Mouse (Mus musculus): ENCODE results near the gene Wdcp. TPM values are rescaled to one million over a fixed set of nuclear protein-coding genes. Genes with fewer than 3 reads are reported as not detected.
A peak's percentile ranks its signal among the peaks of the same experiment; 100 is the strongest.

Gene Wdcp
- total and polyA plus RNA-seq, 2 experiments = 7.4 to 8.0 TPM

- Histone ChIP-seq H3K4me1 (ENCODE audit: control insufficient read depth, insufficient read depth, low read length) (no peaks in the 10 kb centered on the region), H3K27me3 (ENCODE audit: control insufficient read depth, insufficient read depth, low read length) (no peaks in the 10 kb centered on the region), H3K79me2 (ENCODE audit: control insufficient read depth, insufficient read depth, low read length) (no peaks in the 10 kb centered on the region), H3K27ac (replicated peaks; ENCODE audit: insufficient read depth, low read depth, low read length) (no peak overlapping the region), H3K9ac (ENCODE audit: low read depth, low read length) (no peak overlapping the region), H3K4me3 (ENCODE audit: insufficient read depth, low read depth, low read length) (no peak overlapping the region), H3K36me3 (ENCODE audit: control insufficient read depth, insufficient read depth, low read length) (no peaks in the 10 kb centered on the region; the same call in 1 of the 2 replicates)
- no peak for DNase-seq (ENCODE audit: extremely low read depth, low read depth, low spot score)
- whole genome bisulfite sequencing = 74% methylated on average over 11 of the region's 11 CpGs
- TF ChIP-seq CTCF (IDR thresholded peaks at IDR 0.05; ENCODE audit: low read depth, low read length) = no peak
- TF ChIP-seq POLR2A (IDR thresholded peaks at IDR 0.05; ENCODE audit: extremely low read depth, insufficient read depth, low read length) = no peak
Observed at GRCm38 (mm10) chr12:4859241-4859914, 16.3 kb downstream of the Wdcp start.

DNA sequence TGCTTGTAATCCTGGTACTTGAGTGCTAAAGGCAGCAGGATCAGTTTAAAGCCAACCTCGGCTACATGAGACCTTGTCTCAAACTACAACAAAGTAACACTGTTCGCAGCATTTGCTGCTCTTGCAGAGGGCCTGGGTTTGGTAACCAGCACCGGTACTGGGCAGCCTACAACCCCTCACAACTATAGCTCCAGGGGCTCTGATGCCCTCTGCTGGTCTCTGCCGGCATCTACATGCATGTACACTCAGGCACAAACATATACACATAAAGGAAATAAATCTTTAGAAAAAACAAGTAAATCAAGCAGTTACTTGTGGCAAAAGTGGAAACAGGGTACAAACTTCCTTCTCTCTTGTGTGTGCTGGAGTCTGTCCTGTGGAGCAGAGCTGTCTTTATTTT lies 19.6 kb downstream of the Wdcp start:
- 96% methylated on average over 4 of the region's 4 CpGs for WGBS
- Histone ChIP-seq H3K4me1 (ENCODE audit: control insufficient read depth, insufficient read depth, low read length) (no peaks in the 10 kb centered on the region), H3K9ac (ENCODE audit: low read depth, low read length) (no peak overlapping the region), H3K4me3 (ENCODE audit: insufficient read depth, low read depth, low read length) (no peak overlapping the region), H3K27me3 (ENCODE audit: control insufficient read depth, insufficient read depth, low read length) (no peaks in the 10 kb centered on the region), H3K36me3 (ENCODE audit: control insufficient read depth, insufficient read depth, low read length) (no peaks in the 10 kb centered on the region), H3K27ac (replicated peaks; ENCODE audit: insufficient read depth, low read depth, low read length) (no peak overlapping the region), H3K79me2 (ENCODE audit: control insufficient read depth, insufficient read depth, low read length) (no peaks in the 10 kb centered on the region)
- peak; percentile 44 for TF ChIP-seq CTCF (IDR thresholded peaks at IDR 0.05; ENCODE audit: low read depth, low read length)
- no peak for TF ChIP-seq POLR2A (IDR thresholded peaks at IDR 0.05; ENCODE audit: extremely low read depth, insufficient read depth, low read length)
- no peak for DNase-seq (ENCODE audit: extremely low read depth, low read depth, low spot score)

DNA sequence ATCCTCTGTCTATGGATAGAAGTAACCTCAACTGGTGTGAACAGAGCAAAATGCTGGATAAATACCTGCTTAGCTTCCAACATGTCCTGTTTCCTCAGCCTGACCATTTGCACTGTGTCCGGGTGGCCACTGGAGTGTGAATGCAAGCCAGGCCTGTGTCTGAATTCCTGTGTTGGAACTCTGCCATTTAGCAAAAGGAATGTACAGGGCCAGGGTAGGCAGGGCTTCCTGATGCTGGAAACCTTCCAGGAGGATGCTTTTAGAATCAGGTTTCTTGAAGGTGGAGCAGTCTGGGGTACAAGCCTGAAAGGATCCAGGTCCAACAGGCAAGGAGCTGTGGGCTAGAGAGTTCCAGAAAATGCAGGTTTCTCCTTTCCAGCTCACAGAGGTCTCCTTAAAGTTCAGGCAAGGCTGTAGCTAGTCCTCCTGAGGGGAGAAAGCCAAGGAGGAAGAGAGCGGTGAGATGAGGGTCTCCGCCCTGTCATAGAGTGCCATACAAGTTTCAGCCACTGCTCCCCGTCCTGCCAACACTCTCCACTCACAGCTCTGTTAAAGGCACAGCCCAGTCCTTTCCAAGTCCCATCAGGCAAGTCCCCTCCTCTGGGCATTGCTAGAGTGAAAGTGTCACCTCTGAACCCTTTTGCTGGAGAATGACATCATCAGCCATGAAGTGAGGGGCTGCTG lies 20.7 kb downstream of the Wdcp start:
- H3K79me2 ChIP-seq (ENCODE audit: control insufficient read depth, insufficient read depth, low read length) = no peaks in the 10 kb centered on the region
- H3K9ac ChIP-seq (ENCODE audit: low read depth, low read length) = no peak overlapping the region
- no peak overlapping the region for H3K27ac ChIP-seq (replicated peaks; ENCODE audit: insufficient read depth, low read depth, low read length)
- no peaks in the 10 kb centered on the region for H3K27me3 ChIP-seq (ENCODE audit: control insufficient read depth, insufficient read depth, low read length)
- H3K36me3 ChIP-seq (ENCODE audit: control insufficient read depth, insufficient read depth, low read length) = no peaks in the 10 kb centered on the region
- WGBS = 78% methylated on average over 4 of the region's 4 CpGs
- no peak overlapping the region for H3K4me3 ChIP-seq (ENCODE audit: insufficient read depth, low read depth, low read length)
- TF ChIP-seq CTCF (IDR thresholded peaks at IDR 0.05; ENCODE audit: low read depth, low read length) (no peak), POLR2A (IDR thresholded peaks at IDR 0.05; ENCODE audit: extremely low read depth, insufficient read depth, low read length) (no peak)
- no peaks in the 10 kb centered on the region for H3K4me1 ChIP-seq (ENCODE audit: control insufficient read depth, insufficient read depth, low read length)
- DNase-seq (ENCODE audit: extremely low read depth, low read depth, low spot score) = no peak

GRCm38 (mm10) chr12:4864338-4864690 lies 21.2 kb downstream of the Wdcp start:
- Histone ChIP-seq H3K79me2 (ENCODE audit: control insufficient read depth, insufficient read depth, low read length) (no peaks in the 10 kb centered on the region), H3K27me3 (ENCODE audit: control insufficient read depth, insufficient read depth, low read length) (no peaks in the 10 kb centered on the region)

DNA sequence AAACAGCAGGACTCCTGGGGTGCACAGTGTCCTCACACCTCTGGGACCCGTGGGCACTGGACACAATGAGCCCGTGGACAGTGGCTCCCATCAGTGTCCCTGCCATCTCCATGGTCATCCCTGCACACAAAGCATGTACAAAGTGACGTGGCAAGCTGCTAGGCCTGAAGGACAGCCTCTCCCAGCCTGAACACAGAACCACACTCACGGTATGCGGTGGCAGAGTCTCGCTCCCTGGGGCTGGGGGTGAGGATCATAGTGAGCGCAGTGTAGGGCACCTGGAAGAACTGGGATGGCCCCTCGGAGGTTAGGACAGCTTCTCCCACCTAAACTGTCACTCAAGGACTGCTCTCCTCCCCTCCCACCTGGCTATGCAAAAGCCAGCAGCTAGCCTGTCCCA lies 25.8 kb downstream of the Wdcp start:
- no peak for TF ChIP-seq POLR2A (IDR thresholded peaks at IDR 0.05; ENCODE audit: extremely low read depth, insufficient read depth, low read length)
- no peak for TF ChIP-seq CTCF (IDR thresholded peaks at IDR 0.05; ENCODE audit: low read depth, low read length)
- no peak overlapping the region for H3K27ac ChIP-seq (replicated peaks; ENCODE audit: insufficient read depth, low read depth, low read length)
- H3K9ac ChIP-seq (ENCODE audit: low read depth, low read length) = no peak overlapping the region
- H3K27me3 ChIP-seq (ENCODE audit: control insufficient read depth, insufficient read depth, low read length) = no peaks in the 10 kb centered on the region
- no peaks in the 10 kb centered on the region for H3K36me3 ChIP-seq (ENCODE audit: control insufficient read depth, insufficient read depth, low read length)
- peaks cover under 1% of the 10 kb centered on the region for H3K4me1 ChIP-seq (ENCODE audit: control insufficient read depth, insufficient read depth, low read length)
- no peak overlapping the region for H3K4me3 ChIP-seq (ENCODE audit: insufficient read depth, low read depth, low read length)
- H3K79me2 ChIP-seq (ENCODE audit: control insufficient read depth, insufficient read depth, low read length) = no peaks in the 10 kb centered on the region
- DNase-seq (ENCODE audit: extremely low read depth, low read depth, low spot score) = no peak
- WGBS = 87% methylated on average over 8 of the region's 8 CpGs

More at GRCm38 (mm10) chr12:4864338-4864690, 21.2 kb downstream of the Wdcp start:
- Histone ChIP-seq H3K36me3 (ENCODE audit: control insufficient read depth, insufficient read depth, low read length) (no peaks in the 10 kb centered on the region), H3K27ac (replicated peaks; ENCODE audit: insufficient read depth, low read depth, low read length) (no peak overlapping the region), H3K4me1 (ENCODE audit: control insufficient read depth, insufficient read depth, low read length) (no peaks in the 10 kb centered on the region), H3K4me3 (ENCODE audit: insufficient read depth, low read depth, low read length) (no peak overlapping the region), H3K9ac (ENCODE audit: low read depth, low read length) (no peak overlapping the region)
- no peak for DNase-seq (ENCODE audit: extremely low read depth, low read depth, low spot score)
- 87% methylated on average over 4 of the region's 4 CpGs for WGBS
- TF ChIP-seq CTCF (IDR thresholded peaks at IDR 0.05; ENCODE audit: low read depth, low read length) = no peak
- no peak for TF ChIP-seq POLR2A (IDR thresholded peaks at IDR 0.05; ENCODE audit: extremely low read depth, insufficient read depth, low read length)

DNA sequence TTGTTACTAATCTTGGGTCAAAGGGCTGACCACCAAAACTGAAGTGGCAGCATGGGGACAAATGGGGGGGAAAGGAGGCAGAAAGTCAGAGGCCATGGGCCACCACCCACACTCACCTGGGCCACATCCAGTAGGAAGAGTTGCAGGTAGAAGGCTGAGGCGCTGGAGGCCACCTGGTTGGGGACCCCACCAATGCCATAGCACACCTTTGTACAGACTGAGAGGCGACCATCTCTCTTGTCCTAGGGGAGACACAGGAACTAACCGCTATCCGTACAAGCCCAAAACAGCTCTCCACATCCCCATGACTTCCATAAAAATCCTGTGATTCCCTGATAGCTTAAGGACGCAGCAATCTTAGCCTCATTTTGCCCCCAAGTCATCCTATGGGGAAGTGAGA lies 28.2 kb downstream of the Wdcp start:
- H3K36me3 ChIP-seq (ENCODE audit: control insufficient read depth, insufficient read depth, low read length) = no peaks in the 10 kb centered on the region
- H3K4me1 ChIP-seq (ENCODE audit: control insufficient read depth, insufficient read depth, low read length) = peaks cover 7% of the 10 kb centered on the region

More for the DNA sequence above, 28.2 kb downstream of the Wdcp start:
- H3K27ac ChIP-seq (replicated peaks; ENCODE audit: insufficient read depth, low read depth, low read length) = no peak overlapping the region
- H3K4me3 ChIP-seq (ENCODE audit: insufficient read depth, low read depth, low read length) = no peak overlapping the region
- no peak overlapping the region for H3K9ac ChIP-seq (ENCODE audit: low read depth, low read length)
- no peak for DNase-seq (ENCODE audit: extremely low read depth, low read depth, low spot score)
- no peak for TF ChIP-seq CTCF (IDR thresholded peaks at IDR 0.05; ENCODE audit: low read depth, low read length)
- no peak for TF ChIP-seq POLR2A (IDR thresholded peaks at IDR 0.05; ENCODE audit: extremely low read depth, insufficient read depth, low read length)
- H3K27me3 ChIP-seq (ENCODE audit: control insufficient read depth, insufficient read depth, low read length) = no peaks in the 10 kb centered on the region
- H3K79me2 ChIP-seq (ENCODE audit: control insufficient read depth, insufficient read depth, low read length) = no peaks in the 10 kb centered on the region
- WGBS = 91% methylated on average over 5 of the region's 5 CpGs

All from liver, adult 2 months (tissue).